Mouse (Mus musculus) adrenal gland, adult 8-10 months (tissue): ENCODE data around the gene Bfsp2. TPM values are rescaled to one million over a fixed set of nuclear protein-coding genes. Genes with fewer than 3 reads are reported as not detected.

ENCODE experiments used
- DNase-seq: peaks from one replicate; pipeline ENCODE4 v3.0.0; 2022
- total RNA-seq, 4 experiments: library from RNA; stranded (reverse); gene quantifications; 2 replicates each; pipeline ENCODE4 v1.2.4; 2022

Bfsp2 gene
- total RNA-seq, 4 experiments from 2014 or later, result not detected

- DNase-seq, result no peak
These were observed 101.5 kb downstream of the Bfsp2 start for GRCm38 (mm10) chr9:103378686-103379085.

DNA sequence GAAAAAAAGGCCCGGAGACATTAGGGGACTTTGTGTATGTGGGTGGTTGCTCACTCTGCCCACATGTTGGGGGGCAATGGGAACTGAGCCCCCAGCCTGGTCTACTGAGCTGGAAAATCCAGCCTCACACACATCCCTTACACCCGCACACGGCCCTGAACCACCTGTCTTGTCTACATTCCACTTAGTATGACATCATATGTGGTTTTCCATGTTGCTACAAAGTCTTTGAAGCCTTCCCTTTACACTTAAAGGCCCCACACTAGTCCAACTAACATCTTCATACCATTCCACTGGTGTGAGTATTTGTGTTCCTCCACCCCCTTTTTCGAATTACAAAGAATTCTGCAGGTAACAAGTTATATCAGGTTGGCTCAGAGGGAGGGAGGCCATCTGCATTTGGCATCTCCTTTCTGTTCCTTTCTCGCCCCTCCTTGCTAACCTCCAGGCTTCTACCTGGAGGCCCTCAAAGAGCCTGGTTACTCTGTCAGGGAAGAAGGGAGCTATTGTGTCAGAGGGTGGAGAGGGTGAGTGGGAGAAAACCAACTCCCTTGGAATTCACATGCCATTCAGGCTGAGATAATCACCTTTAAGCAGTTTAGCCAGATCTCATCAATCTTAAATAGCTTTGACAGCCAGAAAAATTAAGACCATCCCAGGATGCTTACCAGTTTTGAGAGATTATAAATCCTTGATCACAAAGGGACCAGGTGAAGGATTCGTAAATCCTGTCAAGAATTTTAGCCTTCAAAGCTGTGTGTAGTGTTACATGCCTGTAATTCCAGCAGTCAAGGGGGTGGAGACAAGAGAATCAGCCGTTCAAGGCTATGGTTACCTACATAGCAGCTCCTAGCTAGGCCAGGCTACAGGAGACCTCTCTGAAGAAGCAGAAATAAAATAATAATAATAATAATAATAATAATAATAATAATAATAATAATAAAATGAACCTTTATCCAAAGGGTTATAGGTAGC lies 103.6 kb downstream of the Bfsp2 start:
- DNase-seq, result no peak

Other genes starting within 250 kb of the Bfsp2 start
- gene Trf, start 250.0 kb downstream of the Bfsp2 start, total RNA-seq, result 100 to 1,000 TPM; 104 to 194 (median 130) TPM
- 1 to 10 TPM in 2 of 4 experiments, under 1 TPM in 1, not detected in 1; 0.56 to 1.6 (median 1.3) TPM for gene 1300017J02Rik, start 175.3 kb downstream of the Bfsp2 start, total RNA-seq
- gene Topbp1, start 175.2 kb downstream of the Bfsp2 start, total RNA-seq, result 10 to 100 TPM; 27.8 to 31.7 (median 29.8) TPM
- gene Cdv3, start 114.6 kb downstream of the Bfsp2 start, total RNA-seq, result 100 to 1,000 TPM; 105 to 240 (median 171) TPM